Mouse (Mus musculus): ENCODE data around the gene Smyd4.

- TF ChIP-seq BHLHE40 (IDR thresholded peaks at IDR 0.05; ENCODE audit: borderline replicate concordance, low read depth, low read length), result no peak
- TF ChIP-seq RCOR1 (IDR thresholded peaks at IDR 0.05; ENCODE audit: low read depth, low read length), result no peak
These were observed 71.8 kb downstream of the Smyd4 start for GRCm38 (mm10) chr11:75420037-75420436.
